Comparison of ENCODE assay signal across 7 mouse cellular contexts in the genomic region with DNA sequence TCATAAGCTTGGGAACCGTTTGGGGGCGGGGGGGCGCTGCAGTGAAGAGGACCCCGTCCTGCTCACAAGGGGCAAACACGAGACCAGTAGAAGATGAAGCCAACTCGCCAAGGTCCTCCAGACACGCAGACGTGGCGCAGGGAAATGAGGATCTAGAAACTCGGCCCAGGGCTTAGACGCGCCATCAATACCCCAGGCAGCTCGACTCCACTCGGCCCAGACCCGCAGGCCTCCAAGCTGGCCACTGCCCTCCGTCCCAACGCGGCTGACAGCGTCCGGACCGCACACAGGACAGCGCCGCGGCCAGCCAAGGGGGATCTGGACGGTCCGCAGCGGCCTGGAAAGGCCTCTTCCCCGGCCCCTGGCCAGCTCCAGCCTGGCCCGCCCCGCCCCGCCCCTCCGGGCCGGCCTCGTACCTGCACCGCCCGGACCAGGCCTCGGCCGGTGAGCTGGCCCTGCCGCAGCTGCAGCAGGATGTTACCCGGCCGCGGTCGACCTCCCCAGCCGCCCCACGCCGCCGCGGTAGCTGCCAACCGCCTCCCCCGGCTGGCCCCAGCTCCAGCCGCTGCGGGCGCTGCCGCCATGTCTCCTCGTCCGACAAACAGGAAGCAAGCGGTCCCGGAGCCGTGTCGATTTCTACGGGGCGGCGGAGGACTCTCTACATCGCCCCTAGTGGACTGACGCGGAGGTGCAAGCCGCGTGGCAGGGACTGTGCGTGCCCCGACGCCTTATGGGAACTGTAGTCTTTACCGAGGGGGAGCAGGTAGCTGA. TPM values are rescaled to one million over a fixed set of nuclear protein-coding genes. Genes with fewer than 3 reads are reported as not detected.
DNase-seq lines count a peak whose midpoint lies in the region; ATAC-seq lines count a peak whose summit lies in the region.

Gene Trpc4ap, minus strand, starts transcription at position 662 of the 771 bp plus-strand sequence.

- peak within 1 kb of the TSS; percentile 74 for H3K9ac ChIP-seq in intestine, embryonic 15.5 days

- no peaks in the 10 kb centered on the region for H3K36me3 ChIP-seq in intestine, embryonic 15.5 days
- H3K36me3 ChIP-seq in midbrain, embryonic 10.5 days = peaks cover 10% of the 10 kb centered on the region; the same call in 1 of the 2 replicates

- H3K4me2 ChIP-seq in intestine, embryonic 15.5 days (replicated peaks) = peak within 1 kb of the TSS; percentile 61

- H3K9me3 ChIP-seq in intestine, embryonic 15.5 days = no peaks in the 10 kb centered on the region
- no peaks in the 10 kb centered on the region for H3K9me3 ChIP-seq in midbrain, embryonic 10.5 days (replicated peaks)

- peak; percentile 98 for ATAC-seq in intestine, embryonic 15.5 days

- peak within 1 kb of the TSS; percentile 77 for H3K27ac ChIP-seq in intestine, embryonic 15.5 days
- H3K27ac ChIP-seq in midbrain, embryonic 10.5 days (replicated peaks) = peak within 1 kb of the TSS; percentile 94

- H3K27me3 ChIP-seq in intestine, embryonic 15.5 days (replicated peaks) = no peaks in the 10 kb centered on the region
- no peaks in the 10 kb centered on the region for H3K27me3 ChIP-seq in midbrain, embryonic 10.5 days (ENCODE audit: low read depth, poor library complexity, severe bottlenecking)

- peaks cover 11% of the 10 kb centered on the region for H3K4me1 ChIP-seq in intestine, embryonic 15.5 days (replicated peaks)
- peaks cover 15% of the 10 kb centered on the region for H3K4me1 ChIP-seq in midbrain, embryonic 10.5 days

- peak within 1 kb of the TSS; percentile 84 for H3K4me3 ChIP-seq in intestine, embryonic 15.5 days (replicated peaks)
- H3K4me3 ChIP-seq in midbrain, embryonic 10.5 days = peak within 1 kb of the TSS; percentile 88

- intact Hi-C loops in gastrocnemius, postnatal 36 days (cut with DNase I) = loop anchor here (10.0 kb wide), 1 partner anchor 123 kb away; the partner anchor contains the start of gene BC029722
- intact Hi-C loops in left cerebral cortex, postnatal 25 days (cut with DNase I) = no loop called here

- peak; percentile 99 for DNase-seq in adrenal gland, adult 18-20 months (ENCODE audit: low spot score in 2 of 2)
- DNase-seq in embryo, embryonic 11 days = peak; percentile 95
- DNase-seq in gastrocnemius, postnatal 36 days = peak; percentile 95 to 99
- peak; percentile 96 to 97 for DNase-seq in left cerebral cortex, postnatal 25 days (ENCODE audit: low spot score in 2 of 2)
- DNase-seq in midbrain, embryonic 10.5 days (ENCODE audit: low spot score) = peak; percentile 97
- peak; percentile 98 for DNase-seq in right cerebral cortex, postnatal 4 days

- under 1% methylated on average over 69 of the region's 72 CpGs for whole genome bisulfite sequencing in intestine, embryonic 15.5 days
- WGBS in midbrain, embryonic 10.5 days = under 1% methylated on average over 72 of the region's 72 CpGs

RNA-seq across cellular contexts. Expression of gene Trpc4ap, which starts in this region (rescaled TPM):
- total RNA-seq in adrenal gland, adult 18-20 months (2021) = 100 to 1,000 TPM; 123 to 144 TPM
- total RNA-seq in gastrocnemius, postnatal 36 days (2021) = 10 to 100 TPM; 85.8 to 90.9 TPM
- 113 TPM in 2 replicates for polyA plus RNA-seq in intestine, embryonic 15.5 days (2015; fragmentation: Nextera tagmentation; extraction: Ambion mirVana)
- 100 to 1,000 TPM; 146 to 147 TPM for total RNA-seq in left cerebral cortex, postnatal 25 days (2021)
- 123 and 137 TPM in 2 replicates for polyA plus RNA-seq in midbrain, embryonic 10.5 days (2016; fragmentation: Nextera tagmentation; extraction: Ambion mirVana)

Comparison
In these comparisons a context has a peak if more than half of its experiments do, and no peak if none do; other contexts are left out.
1. Peak in every context shown above with its lines: DNase-seq, ATAC-seq, H3K4me3 ChIP-seq and H3K27ac ChIP-seq.